Mouse (Mus musculus) induced T-regulatory cell, adult 2 months (primary cell): Measurements from ENCODE around the gene Acvr2a.
"Not testable (repeated sequence)": the region's sequence is repeated elsewhere in the genome, so short reads cannot be mapped to it uniquely, and the experiment has no call there.

ENCODE experiments used
- DNase-seq: peaks from one replicate; pipeline ENCODE4 v3.0.0-alpha.2; 2012; ENCODE audit warnings: low read depth

Gene Acvr2a

GRCm38 (mm10) chr2:48813371-48814222 is at the start of gene Acvr2a:
Gene Acvr2a (plus strand): TSS chr2:48814109.
- DNase-seq: peak; percentile 84

- no peak for DNase-seq
These were observed 47.4 kb upstream of the Acvr2a start for GRCm38 (mm10) chr2:48766513-48766912.

GRCm38 (mm10) chr2:48767778-48768177 is 46.1 kb upstream of the Acvr2a start:
- no peak for DNase-seq

- DNase-seq: no peak
These were observed 45.7 kb upstream of the Acvr2a start for GRCm38 (mm10) chr2:48768219-48768618.

GRCm38 (mm10) chr2:48770100-48770499 is 43.8 kb upstream of the Acvr2a start:
- no peak for DNase-seq

- DNase-seq: no peak
These were observed 43.3 kb upstream of the Acvr2a start for GRCm38 (mm10) chr2:48770634-48771033.

- no peak for DNase-seq
These were observed 38.6 kb upstream of the Acvr2a start for GRCm38 (mm10) chr2:48775281-48775680.

GRCm38 (mm10) chr2:48788901-48789300 is 25.0 kb upstream of the Acvr2a start:
- DNase-seq: no peak

- DNase-seq: no peak
These were observed 522 bp downstream of the Acvr2a start for GRCm38 (mm10) chr2:48814223-48815038.

- peak; percentile 50 for DNase-seq
These were observed 1.2 kb downstream of the Acvr2a start for GRCm38 (mm10) chr2:48815039-48815590.

GRCm38 (mm10) chr2:48816141-48817028 is 2.5 kb downstream of the Acvr2a start:
- DNase-seq: peak; percentile 10

GRCm38 (mm10) chr2:48825878-48826277 is 12.0 kb downstream of the Acvr2a start:
- no peak for DNase-seq

GRCm38 (mm10) chr2:48826380-48826779 is 12.5 kb downstream of the Acvr2a start:
- no peak for DNase-seq

GRCm38 (mm10) chr2:48830492-48830891 is 16.6 kb downstream of the Acvr2a start:
- no peak for DNase-seq

GRCm38 (mm10) chr2:48832305-48832704 is 18.4 kb downstream of the Acvr2a start:
- DNase-seq: no peak

- DNase-seq: no peak
These were observed 20.1 kb downstream of the Acvr2a start for GRCm38 (mm10) chr2:48833884-48834450.

- no peak for DNase-seq
These were observed 27.9 kb downstream of the Acvr2a start for GRCm38 (mm10) chr2:48841611-48842470.

GRCm38 (mm10) chr2:48846689-48847398 is 32.9 kb downstream of the Acvr2a start:
- DNase-seq: no peak

GRCm38 (mm10) chr2:48865596-48865995 is 51.7 kb downstream of the Acvr2a start:
- DNase-seq: not testable (repeated sequence)
